Comparison of ENCODE assay signal across 1 mouse cellular context in the genomic region with DNA sequence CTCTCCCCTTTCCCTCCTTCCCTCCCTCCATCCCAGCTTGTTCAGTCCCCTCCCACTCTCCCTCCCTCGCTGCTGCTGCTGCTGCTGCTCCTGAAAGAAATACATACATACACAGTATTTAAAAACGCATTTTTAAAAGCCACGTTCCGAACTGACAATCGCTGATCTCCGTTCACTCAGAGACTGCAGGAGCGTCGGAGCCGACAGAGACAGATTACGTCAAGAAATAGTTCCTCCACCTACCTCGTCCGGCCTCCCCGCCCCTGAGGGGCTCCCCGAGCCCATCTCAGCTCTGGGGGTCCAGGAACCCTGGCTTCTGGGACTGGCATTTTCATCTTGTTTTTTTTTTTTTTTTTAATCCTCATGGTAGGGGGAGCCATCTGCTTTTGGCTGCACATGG.
TF ChIP-seq lines count a peak whose summit lies in the region.

No protein-coding gene starts in this region.

TF ChIP-seq in CH12.LX, 34 proteins besides CTCF, POLR2A, EP300 and RAD21:
- TF ChIP-seq SIN3A (IDR thresholded peaks at IDR 0.05; ENCODE audit: low read length) (no peak), TCF12 (IDR thresholded peaks at IDR 0.05; ENCODE audit: low read depth, low read length) (no peak), ELF1 (IDR thresholded peaks at IDR 0.05; ENCODE audit: low read depth, low read length) (no peak), IRF4 (IDR thresholded peaks at IDR 0.05; ENCODE audit: low read depth, low read length) (no peak), MYC (IDR thresholded peaks at IDR 0.05; ENCODE audit: low read depth, low read length) (no peak)
